Mouse (Mus musculus): Measurements from ENCODE around the gene Nxnl1.

DNA sequence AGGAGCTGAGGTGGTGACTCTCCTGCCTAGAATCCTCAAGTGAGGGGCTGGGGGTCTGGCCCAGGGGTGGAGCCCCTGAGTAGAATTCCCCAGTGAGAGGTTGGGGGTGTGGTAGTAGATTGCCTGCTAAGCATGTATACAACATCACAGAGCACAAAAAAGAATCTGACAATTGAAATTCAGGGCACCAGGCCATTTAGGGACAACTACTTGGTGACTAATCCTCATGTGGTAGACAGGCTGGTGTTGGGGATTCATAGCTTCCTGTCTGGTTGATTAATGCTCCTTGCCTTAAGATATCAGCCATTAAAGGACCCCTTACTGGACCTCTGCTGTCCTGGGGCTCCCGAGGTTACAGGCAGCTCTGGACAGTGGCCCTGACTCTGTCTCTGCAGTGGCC lies 12.6 kb upstream of the Nxnl1 start:
- no peak for TF ChIP-seq HCFC1 (IDR thresholded peaks at IDR 0.05; ENCODE audit: low read depth, low read length)
- no peak for TF ChIP-seq CTCF (conservative IDR thresholded peaks at IDR 0.05 in 1 of 2, IDR thresholded peaks at IDR 0.05 in 1 of 2; ENCODE audit: low read depth in 2 of 2, low read length in 2 of 2)
- TF ChIP-seq KAT2A (IDR thresholded peaks at IDR 0.05; ENCODE audit: insufficient replicate concordance, low read length): no peak
- TF ChIP-seq POLR2AphosphoS2 (IDR thresholded peaks at IDR 0.05; ENCODE audit: low read depth, low read length): no peak
- TF ChIP-seq MXI1 (IDR thresholded peaks at IDR 0.05; ENCODE audit: low read depth, low read length): no peak
- TF ChIP-seq MAZ (IDR thresholded peaks at IDR 0.05; ENCODE audit: low read depth, low read length): no peak
- TF ChIP-seq GABPA (IDR thresholded peaks at IDR 0.05; ENCODE audit: insufficient replicate concordance, low read depth, low read length): no peak
- no peak for TF ChIP-seq SMC3 (IDR thresholded peaks at IDR 0.05; ENCODE audit: low read depth, low read length)
- no peak for TF ChIP-seq POLR2A (IDR thresholded peaks at IDR 0.05; ENCODE audit: low read depth, low read length)
- no peak for TF ChIP-seq JUND (conservative IDR thresholded peaks at IDR 0.05; ENCODE audit: low read depth, low read length)
- TF ChIP-seq ZMIZ1 (IDR thresholded peaks at IDR 0.05; ENCODE audit: low read depth, low read length): no peak
- TF ChIP-seq MAFK (IDR thresholded peaks at IDR 0.05; ENCODE audit: insufficient replicate concordance, low read length): no peak
